Comparison of ENCODE assay signal across 10 mouse cellular contexts in the genomic region with DNA sequence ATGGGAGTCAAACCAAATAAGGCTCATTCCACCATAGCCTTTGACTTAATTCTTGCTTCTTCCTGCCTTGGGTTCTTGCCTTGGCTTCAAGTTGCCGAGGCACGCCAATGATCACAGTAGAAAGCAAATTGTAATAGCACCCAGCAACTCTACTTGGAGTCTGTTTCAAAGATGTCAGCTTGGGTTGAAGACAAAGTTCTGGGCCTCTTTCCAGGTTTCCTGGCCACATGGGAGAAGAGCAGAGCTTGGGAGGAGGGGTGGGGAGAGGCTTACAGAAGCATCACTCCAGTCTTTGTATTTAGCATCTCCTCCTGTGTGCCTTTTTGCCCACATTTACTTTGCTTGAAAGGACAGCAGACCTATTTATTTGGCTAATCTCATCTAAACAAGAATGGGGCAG.
DNase-seq lines count a peak whose midpoint lies in the region; ATAC-seq lines count a peak whose summit lies in the region.
"Had no signal": no experiment of that assay in that cellular context is flagged by ENCODE, and none has a peak within 500 bp of the region (broad histone marks: within the 10 kb centered on the region; RNA-seq: fewer than 3 reads in every experiment).

No protein-coding gene starts in this region.

- no peak for DNase-seq in frontal cortex, postnatal 25 days (ENCODE audit: low spot score in 2 of 2)
- peak; percentile 5 to 19 for DNase-seq in lung, postnatal 4 days
- no peak for DNase-seq in lung, adult 18-20 months
- DNase-seq in gastrocnemius, adult 18-20 months (ENCODE audit: low spot score), result peak; percentile 62
- DNase-seq in heart, postnatal 4 days, result peak; percentile 38
- no peak for DNase-seq in neural tube, embryonic 10.5 days (ENCODE audit: extremely low spot score, low spot score)
- DNase-seq: cerebellum, postnatal 36 days; kidney, adult 18-20 months; thymus, adult 2 months had no signal

- ATAC-seq in frontal cortex, adult (ENCODE audit: low TSS enrichment), result peak; percentile 23; the same call in 1 of the 2 replicates

Comparison
In these comparisons a context has a peak if more than half of its experiments do, and no peak if none do; other contexts are left out.
1. DNase-seq: peak in lung, postnatal 4 days (2 of 2), gastrocnemius, adult 18-20 months (single experiment) and heart, postnatal 4 days (single experiment); none in frontal cortex, postnatal 25 days (0 of 2), lung, adult 18-20 months (0 of 2) and neural tube, embryonic 10.5 days (single experiment).